Mouse (Mus musculus): Measurements from ENCODE around the gene Atat1. TPM values are rescaled to one million over a fixed set of nuclear protein-coding genes. Genes with fewer than 3 reads are reported as not detected.

Atat1 gene
- polyA plus RNA-seq, 1 experiment = 63.9 TPM

DNA sequence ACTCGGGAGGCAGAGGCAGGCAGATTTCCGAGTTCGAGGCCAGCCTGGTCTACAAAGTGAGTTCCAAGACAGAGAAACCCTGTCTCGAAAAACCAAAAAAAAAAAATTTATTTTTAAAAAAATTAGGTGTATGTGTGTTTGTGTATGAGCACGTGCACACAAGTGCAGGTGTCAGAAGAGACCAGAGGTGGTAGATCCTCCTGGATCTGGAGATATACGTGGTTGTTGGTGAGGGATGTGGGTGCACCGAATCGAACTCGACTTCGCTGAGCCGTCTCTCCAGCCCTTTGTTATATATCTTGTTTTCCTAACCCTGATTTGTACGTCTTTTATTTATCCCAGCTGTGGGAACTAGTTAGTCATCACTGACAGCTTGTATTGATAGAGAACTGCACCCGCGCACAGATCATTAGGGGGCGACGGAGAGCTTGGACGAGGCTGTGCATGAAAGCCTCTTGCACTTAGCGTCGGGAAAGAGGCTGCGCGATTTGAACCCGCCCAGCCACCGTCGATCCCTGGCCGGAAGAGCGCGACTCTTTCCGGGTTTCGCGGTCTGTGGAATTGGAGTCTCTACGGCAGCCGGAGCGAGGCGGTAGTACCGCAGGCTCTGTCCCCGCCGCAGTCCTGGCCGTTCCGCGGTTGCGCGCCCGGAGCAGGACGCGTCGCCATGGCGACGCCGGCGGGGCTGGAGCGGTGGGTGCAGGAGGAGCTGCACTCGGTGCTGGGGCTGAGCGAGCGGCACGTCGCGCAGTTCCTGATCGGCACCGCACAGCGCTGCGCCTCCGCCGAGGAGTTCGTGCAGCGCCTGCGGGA lies 30.4 kb downstream of the Atat1 start, which contains the start of gene Dhx16:
TSS of gene Dhx16 (plus strand) at position 575 of the 813 bp plus-strand sequence.
- Histone ChIP-seq H3K27ac (ENCODE audit: control insufficient read depth, insufficient read depth, low read length) (no peak within 1 kb of the TSS), H3K36me3 (ENCODE audit: control insufficient read depth, insufficient read depth, low read length) (peaks cover 34% of the 10 kb centered on the region), H3K4me1 (replicated peaks; ENCODE audit: control insufficient read depth, insufficient read depth, low read length) (peaks cover 7% of the 10 kb centered on the region), H3K4me3 (ENCODE audit: control insufficient read depth, insufficient read depth, low read length) (peak within 1 kb of the TSS; percentile 72), H3K27me3 (ENCODE audit: control insufficient read depth, insufficient read depth, low read length) (no peaks in the 10 kb centered on the region)
- DNase-seq = peak; percentile 97
- 0 out of 2 replicates have a peak, but pooled peaks have one; percentile 31 for TF ChIP-seq POLR2A (IDR thresholded peaks at IDR 0.05; ENCODE audit: control insufficient read depth, extremely low read depth, insufficient read depth, low read length, poor library complexity)
- TF ChIP-seq CTCF (IDR thresholded peaks at IDR 0.05; ENCODE audit: borderline replicate concordance, control insufficient read depth, extremely low read depth, insufficient read depth, low read length, poor library complexity) = peak; percentile 60; the same call in 1 of the 2 replicates
- 6% methylated on average over 66 of the region's 66 CpGs for WGBS

DNA sequence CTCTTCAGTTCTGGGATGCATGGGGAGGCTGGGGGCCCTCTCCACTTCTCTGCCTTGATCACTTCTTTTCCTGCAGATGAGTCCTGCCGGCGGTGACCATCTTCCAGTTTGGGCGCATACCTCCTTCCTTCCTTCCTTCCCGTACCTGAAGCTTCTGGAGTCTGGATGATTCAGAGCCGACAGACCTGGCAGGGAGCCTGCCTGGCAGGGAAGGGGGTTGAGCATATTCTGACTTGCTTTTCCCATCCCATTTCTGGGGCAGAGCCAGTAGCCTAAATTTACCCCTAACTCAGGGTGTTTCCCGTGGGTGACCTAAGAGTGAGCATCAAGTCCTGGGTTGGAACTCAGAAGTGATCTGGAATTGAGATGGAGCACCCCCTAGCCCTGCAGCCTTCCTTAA lies 35.2 kb downstream of the Atat1 start:
- 93% methylated on average over 6 of the region's 6 CpGs for WGBS
- TF ChIP-seq CTCF (IDR thresholded peaks at IDR 0.05; ENCODE audit: borderline replicate concordance, control insufficient read depth, extremely low read depth, insufficient read depth, low read length, poor library complexity) (no peak), POLR2A (IDR thresholded peaks at IDR 0.05; ENCODE audit: control insufficient read depth, extremely low read depth, insufficient read depth, low read length, poor library complexity) (no peak)
- Histone ChIP-seq H3K4me1 (replicated peaks; ENCODE audit: control insufficient read depth, insufficient read depth, low read length) (peaks cover 19% of the 10 kb centered on the region), H3K4me3 (ENCODE audit: control insufficient read depth, insufficient read depth, low read length) (no peak overlapping the region), H3K27ac (ENCODE audit: control insufficient read depth, insufficient read depth, low read length) (no peak overlapping the region), H3K36me3 (ENCODE audit: control insufficient read depth, insufficient read depth, low read length) (peaks cover 21% of the 10 kb centered on the region), H3K27me3 (ENCODE audit: control insufficient read depth, insufficient read depth, low read length) (no peaks in the 10 kb centered on the region)
- DNase-seq = no peak

DNA sequence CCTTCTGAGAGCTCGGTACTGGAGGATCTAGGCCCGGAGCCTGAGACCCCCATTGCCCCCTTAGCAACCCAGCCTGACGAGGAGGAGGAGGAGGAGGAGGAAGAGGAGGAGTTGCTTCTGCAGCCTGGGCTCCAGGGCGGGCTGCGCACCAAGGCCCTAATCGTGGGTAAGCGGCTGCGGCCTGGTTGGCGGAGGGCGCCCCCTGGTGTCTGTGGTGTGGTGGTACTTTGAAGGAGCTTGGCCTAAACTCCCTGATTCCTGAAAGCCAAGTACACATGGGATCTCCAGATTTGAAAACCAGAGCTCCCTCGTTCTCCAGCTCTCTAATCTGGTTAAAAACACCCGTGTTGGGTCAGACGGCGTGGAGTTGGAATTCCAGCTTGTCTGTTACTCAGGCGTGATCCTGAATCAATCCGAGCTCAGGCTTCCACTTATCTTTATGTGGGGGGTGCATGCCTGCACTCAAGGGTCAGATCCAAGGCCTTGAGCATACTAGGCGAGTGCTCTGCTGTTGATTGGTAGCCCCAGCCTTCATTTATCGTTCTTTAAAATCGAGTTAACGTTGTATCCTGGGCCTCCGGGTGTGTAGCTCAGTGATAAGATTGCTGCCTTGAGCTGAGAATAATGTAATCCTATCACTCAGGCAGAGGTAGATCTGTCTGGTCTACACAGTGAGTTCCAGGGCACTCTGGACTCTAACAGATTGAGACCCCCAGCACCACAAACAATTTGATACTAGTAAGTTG lies 35.9 kb downstream of the Atat1 start:
- Histone ChIP-seq H3K27ac (ENCODE audit: control insufficient read depth, insufficient read depth, low read length) (peak overlapping the region; percentile 14; the same call in 1 of the 2 replicates), H3K36me3 (ENCODE audit: control insufficient read depth, insufficient read depth, low read length) (peaks cover 21% of the 10 kb centered on the region), H3K27me3 (ENCODE audit: control insufficient read depth, insufficient read depth, low read length) (no peaks in the 10 kb centered on the region), H3K4me3 (ENCODE audit: control insufficient read depth, insufficient read depth, low read length) (no peak overlapping the region), H3K4me1 (replicated peaks; ENCODE audit: control insufficient read depth, insufficient read depth, low read length) (peaks cover 17% of the 10 kb centered on the region)
- WGBS = 40% methylated on average over 21 of the region's 21 CpGs
- peak; percentile 89 for DNase-seq
- TF ChIP-seq POLR2A (IDR thresholded peaks at IDR 0.05; ENCODE audit: control insufficient read depth, extremely low read depth, insufficient read depth, low read length, poor library complexity) (0 out of 2 replicates have a peak, but pooled peaks have one; percentile 22), CTCF (IDR thresholded peaks at IDR 0.05; ENCODE audit: borderline replicate concordance, control insufficient read depth, extremely low read depth, insufficient read depth, low read length, poor library complexity) (peak; percentile 90)

DNA sequence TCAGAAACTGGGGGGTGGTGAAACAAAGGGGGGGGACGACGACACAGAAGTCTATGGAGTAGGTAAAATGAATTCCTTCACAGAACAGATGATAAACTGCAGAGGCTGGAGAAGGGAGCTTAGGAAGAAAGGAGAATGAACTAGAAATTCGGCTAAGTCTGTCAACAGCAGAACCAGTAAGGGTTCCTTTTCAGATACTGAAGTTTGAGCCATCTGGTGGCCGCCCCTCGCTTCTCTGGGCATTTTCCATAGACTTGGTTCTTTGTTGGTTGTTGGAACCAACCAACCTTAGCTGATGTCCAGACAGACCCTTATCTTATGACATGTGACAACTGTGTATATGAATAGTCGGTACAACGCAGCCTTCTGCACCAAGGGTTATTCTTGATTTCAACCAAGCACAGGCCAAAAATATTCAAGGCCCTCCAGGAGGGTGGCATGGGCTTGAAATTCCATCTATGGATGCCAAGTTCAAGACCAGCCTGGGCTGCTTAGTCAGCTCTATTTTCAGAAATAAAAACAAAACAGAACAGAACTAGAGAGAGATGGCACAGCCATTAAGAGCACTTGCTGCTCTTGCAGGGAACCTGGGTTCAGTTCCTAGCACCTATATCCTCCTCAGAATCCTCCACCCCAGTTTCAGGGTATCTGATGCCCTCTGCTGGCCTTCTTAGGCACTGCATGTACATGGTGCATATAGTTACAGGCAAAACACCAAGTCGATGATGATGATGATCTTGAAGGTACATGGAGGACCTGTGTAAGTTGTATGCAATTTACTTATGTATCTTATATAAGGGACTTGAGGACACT lies 38.8 kb downstream of the Atat1 start:
- Histone ChIP-seq H3K4me1 (replicated peaks; ENCODE audit: control insufficient read depth, insufficient read depth, low read length) (peaks cover 34% of the 10 kb centered on the region), H3K27me3 (ENCODE audit: control insufficient read depth, insufficient read depth, low read length) (no peaks in the 10 kb centered on the region), H3K4me3 (ENCODE audit: control insufficient read depth, insufficient read depth, low read length) (peak overlapping the region; percentile 96), H3K27ac (ENCODE audit: control insufficient read depth, insufficient read depth, low read length) (peak overlapping the region; percentile 88), H3K36me3 (ENCODE audit: control insufficient read depth, insufficient read depth, low read length) (peaks cover 18% of the 10 kb centered on the region)
- TF ChIP-seq CTCF (IDR thresholded peaks at IDR 0.05; ENCODE audit: borderline replicate concordance, control insufficient read depth, extremely low read depth, insufficient read depth, low read length, poor library complexity) = no peak
- TF ChIP-seq POLR2A (IDR thresholded peaks at IDR 0.05; ENCODE audit: control insufficient read depth, extremely low read depth, insufficient read depth, low read length, poor library complexity) = no peak
- DNase-seq = peak; percentile 49
- WGBS = 38% methylated on average over 8 of the region's 8 CpGs

DNA sequence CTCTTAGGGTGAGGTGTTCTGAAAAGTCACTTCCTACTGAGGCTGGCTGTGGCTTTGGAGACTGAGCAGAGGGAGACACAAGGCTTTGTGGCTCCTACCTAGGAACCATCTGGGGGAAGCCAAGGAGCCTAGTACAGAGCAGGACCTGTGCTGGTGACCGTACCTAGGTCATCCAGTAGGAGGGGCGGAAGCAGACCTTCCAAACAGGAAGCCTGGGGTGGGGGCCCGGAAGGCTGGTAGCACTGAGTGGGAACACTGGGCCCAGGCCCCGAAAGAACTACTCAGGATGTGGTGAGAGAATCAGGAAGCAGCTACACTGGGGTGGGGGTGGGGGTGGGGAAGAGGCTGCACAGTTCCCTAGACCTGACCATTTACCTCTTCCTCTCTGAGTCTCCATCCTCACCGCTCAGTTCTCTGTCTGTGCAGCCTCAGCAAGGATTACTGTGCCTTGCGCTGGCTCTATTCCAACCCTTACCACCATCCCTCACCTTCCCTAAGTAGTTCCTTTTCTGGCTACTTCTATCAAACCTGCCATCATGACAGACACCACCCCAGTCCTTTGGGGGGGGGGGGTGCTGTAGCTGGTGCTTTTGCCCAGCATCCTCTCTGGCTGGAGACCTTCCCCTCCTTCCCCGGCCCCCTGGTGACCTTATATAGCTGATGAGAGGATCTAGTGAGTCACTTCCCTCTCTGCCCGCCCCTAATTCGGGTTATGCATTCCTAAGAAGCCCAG lies 39.6 kb downstream of the Atat1 start:
- peak; percentile 85 for DNase-seq
- Histone ChIP-seq H3K4me3 (ENCODE audit: control insufficient read depth, insufficient read depth, low read length) (peak overlapping the region; percentile 96), H3K36me3 (ENCODE audit: control insufficient read depth, insufficient read depth, low read length) (peaks cover 14% of the 10 kb centered on the region), H3K27ac (ENCODE audit: control insufficient read depth, insufficient read depth, low read length) (peak overlapping the region; percentile 88), H3K4me1 (replicated peaks; ENCODE audit: control insufficient read depth, insufficient read depth, low read length) (peaks cover 39% of the 10 kb centered on the region), H3K27me3 (ENCODE audit: control insufficient read depth, insufficient read depth, low read length) (no peaks in the 10 kb centered on the region)
- TF ChIP-seq POLR2A (IDR thresholded peaks at IDR 0.05; ENCODE audit: control insufficient read depth, extremely low read depth, insufficient read depth, low read length, poor library complexity) (no peak), CTCF (IDR thresholded peaks at IDR 0.05; ENCODE audit: borderline replicate concordance, control insufficient read depth, extremely low read depth, insufficient read depth, low read length, poor library complexity) (no peak; the same call in 1 of the 2 replicates)
- 3% methylated on average over 9 of the region's 9 CpGs for WGBS

Measured in thymus, adult 2 months (tissue).